ENCODE assay signal across 8 mouse cellular contexts in the genomic region with DNA sequence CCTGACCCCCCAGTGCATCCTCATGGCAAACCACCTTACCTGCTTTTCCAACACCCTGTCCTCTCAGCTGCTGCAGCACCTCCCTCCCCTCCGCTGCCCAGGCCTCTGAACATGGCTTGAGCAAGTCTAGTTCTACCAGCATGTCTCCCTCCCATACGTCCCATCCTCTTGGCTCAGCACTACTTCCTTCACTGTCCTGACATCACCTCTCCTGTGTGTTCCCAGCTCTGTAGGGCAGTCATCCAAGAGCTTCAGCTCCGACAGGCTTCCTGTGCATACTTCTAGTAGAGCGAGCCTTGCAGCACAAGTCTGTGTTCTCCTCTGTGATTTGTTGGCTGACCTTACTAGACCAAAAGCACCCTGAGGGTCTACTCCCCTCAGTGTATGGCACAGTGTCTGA. TPM values are rescaled to one million over a fixed set of nuclear protein-coding genes. Genes with fewer than 3 reads are reported as not detected.
A peak's percentile ranks its signal among the peaks of the same experiment; 100 is the strongest.
DNase-seq lines count a peak whose midpoint lies in the region; ATAC-seq and TF ChIP-seq lines count a peak whose summit lies in the region.
"Had no signal": no experiment of that assay in that cellular context is flagged by ENCODE, and none has a peak within 500 bp of the region (broad histone marks: within the 10 kb centered on the region; RNA-seq: fewer than 3 reads in every experiment).

No protein-coding gene starts in this region.

- no peak overlapping the region for H3K4me2 ChIP-seq in midbrain, embryonic 14.5 days (ENCODE audit: low read length)
- H3K4me2 ChIP-seq: stomach, embryonic 15.5 days had no signal

- TF ChIP-seq CTCF in thymus, adult 2 months (IDR thresholded peaks at IDR 0.05; ENCODE audit: borderline replicate concordance, control insufficient read depth, extremely low read depth, insufficient read depth, low read length, poor library complexity), result no peak

- peaks cover 48% of the 10 kb centered on the region for H3K4me1 ChIP-seq in thymus, adult 2 months (replicated peaks; ENCODE audit: control insufficient read depth, insufficient read depth, low read length)
- no peaks in the 10 kb centered on the region for H3K4me1 ChIP-seq in midbrain, embryonic 14.5 days (ENCODE audit: control insufficient read depth, insufficient read depth, low read length)
- H3K4me1 ChIP-seq: stomach, embryonic 15.5 days had no signal

- H3K4me3 ChIP-seq in thymus, adult 2 months (ENCODE audit: control insufficient read depth, insufficient read depth, low read length), result no peak overlapping the region
- no peak overlapping the region for H3K4me3 ChIP-seq in midbrain, embryonic 14.5 days (replicated peaks; ENCODE audit: low read depth, low read length)
- H3K4me3 ChIP-seq: stomach, embryonic 15.5 days had no signal

- no peaks in the 10 kb centered on the region for H3K36me3 ChIP-seq in thymus, adult 2 months (ENCODE audit: control insufficient read depth, insufficient read depth, low read length)
- peaks cover 76% of the 10 kb centered on the region for H3K36me3 ChIP-seq in midbrain, embryonic 14.5 days (ENCODE audit: control insufficient read depth, insufficient read depth, low read length)

- no peaks in the 10 kb centered on the region for H3K9me3 ChIP-seq in midbrain, embryonic 14.5 days (ENCODE audit: control insufficient read depth, low read length)
- H3K9me3 ChIP-seq: stomach, embryonic 15.5 days had no signal

- ATAC-seq in midbrain, embryonic 14.5 days (ENCODE audit: low FRiP score, low TSS enrichment), result no peak

- no peak for TF ChIP-seq POLR2A in thymus, adult 2 months (IDR thresholded peaks at IDR 0.05; ENCODE audit: control insufficient read depth, extremely low read depth, insufficient read depth, low read length, poor library complexity)

- H3K27ac ChIP-seq in thymus, adult 2 months (ENCODE audit: control insufficient read depth, insufficient read depth, low read length), result 0 out of 2 replicates have a peak overlapping the region, but pooled peaks have one; percentile 9
- H3K27ac ChIP-seq in midbrain, embryonic 14.5 days (replicated peaks; ENCODE audit: low read depth, low read length), result no peak overlapping the region
- H3K27ac ChIP-seq: stomach, embryonic 15.5 days had no signal

- DNase-seq in thymus, adult 2 months, result no peak
- no peak for DNase-seq in thymus, postnatal 4 days
- peak; percentile 75 to 78 for DNase-seq in heart, adult 9 months (ENCODE audit: low spot score in 2 of 2)
- DNase-seq in kidney, postnatal 36 days, result peak; percentile 71 to 82
- DNase-seq in telencephalon, adult 2 months (ENCODE audit: low read depth, low spot score), result peak; percentile 83
- DNase-seq in spleen, adult 12 weeks (ENCODE audit: low spot score), result no peak
- DNase-seq in midbrain, embryonic 14.5 days, result no peak

- no peaks in the 10 kb centered on the region for H3K27me3 ChIP-seq in thymus, adult 2 months (ENCODE audit: control insufficient read depth, insufficient read depth, low read length)
- H3K27me3 ChIP-seq in midbrain, embryonic 14.5 days (ENCODE audit: control insufficient read depth, insufficient read depth, low read length), result no peaks in the 10 kb centered on the region
- H3K27me3 ChIP-seq: stomach, embryonic 15.5 days had no signal

- 97% methylated on average over 4 of the region's 4 CpGs for WGBS in thymus, adult 2 months
- 95% methylated on average over 4 of the region's 4 CpGs for WGBS in midbrain, embryonic 14.5 days

- no peak overlapping the region for H3K9ac ChIP-seq in midbrain, embryonic 14.5 days (replicated peaks; ENCODE audit: low read length)
- H3K9ac ChIP-seq: stomach, embryonic 15.5 days had no signal

RNA-seq across cellular contexts. Expression of a gene that starts 27.6 kb away (rescaled TPM):
- 21.1 and 21.6 TPM in 2 replicates for polyA plus RNA-seq in thymus, adult 2 months (2012; rRNA removed)
- polyA plus RNA-seq in midbrain, embryonic 14.5 days (2014; fragmentation: Nextera tagmentation; extraction: Ambion mirVana), result 2.5 and 2.8 TPM in 2 replicates

Comparison
In these comparisons a context has a peak if more than half of its experiments do, and no peak if none do; other contexts are left out.
1. DNase-seq: peak in heart, adult 9 months (2 of 2), kidney, postnatal 36 days (2 of 2) and telencephalon, adult 2 months (single experiment); none in thymus, adult 2 months (single experiment), thymus, postnatal 4 days (single experiment), spleen, adult 12 weeks (single experiment) and midbrain, embryonic 14.5 days (single experiment).